Mouse (Mus musculus): ENCODE data around the gene F3. TPM values are rescaled to one million over a fixed set of nuclear protein-coding genes. Genes with fewer than 3 reads are reported as not detected.

F3 gene
- total RNA-seq, 1 experiment, result 57.8 TPM

GRCm38 (mm10) chr3:121713816-121714215 is 9.5 kb upstream of the F3 start:
- Histone ChIP-seq H3K4me3 (ENCODE audit: insufficient read depth in 1 of 2, low read depth in 1 of 2, low read length in 2 of 2, poor library complexity in 1 of 2, severe bottlenecking in 1 of 2) (no peak overlapping the region), H3K9me3 (ENCODE audit: control insufficient read depth, insufficient read depth, low read depth, low read length) (no peaks in the 10 kb centered on the region), H3K4me1 (ENCODE audit: control insufficient read depth in 2 of 2, insufficient read depth in 2 of 2, low read length in 2 of 2, poor library complexity in 1 of 2) (no peaks in the 10 kb centered on the region), H3K36me3 (ENCODE audit: control insufficient read depth, insufficient read depth, low read length, poor library complexity, severe bottlenecking) (no peaks in the 10 kb centered on the region), H3K9ac (ENCODE audit: insufficient read depth, low read depth, low read length, poor library complexity, severe bottlenecking) (no peak overlapping the region), H3K27ac (ENCODE audit: insufficient read depth, low read depth, low read length, poor library complexity, severe bottlenecking) (no peak overlapping the region)
- in situ Hi-C loops (cut with MboI; ENCODE audit: low sequenced_read_pairs in 2 of 2, unreplicated experiment in 2 of 2), result no loop called here
- TF ChIP-seq HCFC1 (IDR thresholded peaks at IDR 0.05; ENCODE audit: borderline replicate concordance, insufficient read depth, low read length) (no peak), CHD2 (IDR thresholded peaks at IDR 0.05; ENCODE audit: low read depth, low read length) (no peak), MAFK (IDR thresholded peaks at IDR 0.05; ENCODE audit: insufficient read depth, low read depth, low read length) (no peak), ZC3H11A (IDR thresholded peaks at IDR 0.05; ENCODE audit: borderline replicate concordance, low read depth, low read length) (no peak), ZNF384 (IDR thresholded peaks at IDR 0.05; ENCODE audit: low read depth, low read length) (no peak)
- DNase-seq (ENCODE audit: low read depth, low spot score), result no peak

- TF ChIP-seq ZNF384 (IDR thresholded peaks at IDR 0.05; ENCODE audit: low read depth, low read length) (no peak), HCFC1 (IDR thresholded peaks at IDR 0.05; ENCODE audit: borderline replicate concordance, insufficient read depth, low read length) (no peak), CHD2 (IDR thresholded peaks at IDR 0.05; ENCODE audit: low read depth, low read length) (no peak), MAFK (IDR thresholded peaks at IDR 0.05; ENCODE audit: insufficient read depth, low read depth, low read length) (no peak), ZC3H11A (IDR thresholded peaks at IDR 0.05; ENCODE audit: borderline replicate concordance, low read depth, low read length) (no peak)
- no peak for DNase-seq (ENCODE audit: low read depth, low spot score)
- Histone ChIP-seq H3K9me3 (ENCODE audit: control insufficient read depth, insufficient read depth, low read depth, low read length) (no peaks in the 10 kb centered on the region), H3K9ac (ENCODE audit: insufficient read depth, low read depth, low read length, poor library complexity, severe bottlenecking) (no peak overlapping the region), H3K36me3 (ENCODE audit: control insufficient read depth, insufficient read depth, low read length, poor library complexity, severe bottlenecking) (no peaks in the 10 kb centered on the region), H3K4me3 (ENCODE audit: insufficient read depth in 1 of 2, low read depth in 1 of 2, low read length in 2 of 2, poor library complexity in 1 of 2, severe bottlenecking in 1 of 2) (no peak overlapping the region), H3K4me1 (ENCODE audit: control insufficient read depth in 2 of 2, insufficient read depth in 2 of 2, low read length in 2 of 2, poor library complexity in 1 of 2) (no peaks in the 10 kb centered on the region), H3K27ac (ENCODE audit: insufficient read depth, low read depth, low read length, poor library complexity, severe bottlenecking) (no peak overlapping the region)
- in situ Hi-C loops (cut with MboI; ENCODE audit: low sequenced_read_pairs in 2 of 2, unreplicated experiment in 2 of 2), result no loop called here
Observed at GRCm38 (mm10) chr3:121714461-121714860, 8.9 kb upstream of the F3 start.

DNA sequence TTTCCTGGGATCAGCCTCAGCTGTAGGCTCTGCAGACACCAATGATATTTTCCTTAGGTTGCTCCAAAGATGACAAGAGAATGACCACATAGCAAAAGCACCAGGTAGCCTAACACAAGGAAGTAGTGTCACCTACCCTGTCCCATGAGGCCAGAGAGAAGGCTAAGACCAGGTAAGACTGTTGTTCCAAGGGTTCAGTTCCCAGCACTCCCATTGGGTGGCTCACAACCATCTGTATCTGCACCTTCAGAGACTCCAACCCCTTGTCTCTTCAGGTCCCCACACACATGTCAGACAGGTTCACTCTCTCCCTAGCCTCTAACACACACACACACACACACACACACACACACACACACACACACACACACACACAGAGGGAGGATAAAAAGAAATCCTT is 8.0 kb upstream of the F3 start:
- Histone ChIP-seq H3K9me3 (ENCODE audit: control insufficient read depth, insufficient read depth, low read depth, low read length) (no peaks in the 10 kb centered on the region), H3K4me3 (ENCODE audit: insufficient read depth in 1 of 2, low read depth in 1 of 2, low read length in 2 of 2, poor library complexity in 1 of 2, severe bottlenecking in 1 of 2) (no peak overlapping the region), H3K36me3 (ENCODE audit: control insufficient read depth, insufficient read depth, low read length, poor library complexity, severe bottlenecking) (no peaks in the 10 kb centered on the region), H3K9ac (ENCODE audit: insufficient read depth, low read depth, low read length, poor library complexity, severe bottlenecking) (no peak overlapping the region), H3K27ac (ENCODE audit: insufficient read depth, low read depth, low read length, poor library complexity, severe bottlenecking) (no peak overlapping the region), H3K4me1 (ENCODE audit: control insufficient read depth in 2 of 2, insufficient read depth in 2 of 2, low read length in 2 of 2, poor library complexity in 1 of 2) (no peaks in the 10 kb centered on the region)
- in situ Hi-C loops (cut with MboI; ENCODE audit: low sequenced_read_pairs in 2 of 2, unreplicated experiment in 2 of 2), result no loop called here
- TF ChIP-seq HCFC1 (IDR thresholded peaks at IDR 0.05; ENCODE audit: borderline replicate concordance, insufficient read depth, low read length) (no peak), MAFK (IDR thresholded peaks at IDR 0.05; ENCODE audit: insufficient read depth, low read depth, low read length) (no peak), ZNF384 (IDR thresholded peaks at IDR 0.05; ENCODE audit: low read depth, low read length) (no peak), CHD2 (IDR thresholded peaks at IDR 0.05; ENCODE audit: low read depth, low read length) (no peak), ZC3H11A (IDR thresholded peaks at IDR 0.05; ENCODE audit: borderline replicate concordance, low read depth, low read length) (no peak)
- DNase-seq (ENCODE audit: low read depth, low spot score), result no peak

DNA sequence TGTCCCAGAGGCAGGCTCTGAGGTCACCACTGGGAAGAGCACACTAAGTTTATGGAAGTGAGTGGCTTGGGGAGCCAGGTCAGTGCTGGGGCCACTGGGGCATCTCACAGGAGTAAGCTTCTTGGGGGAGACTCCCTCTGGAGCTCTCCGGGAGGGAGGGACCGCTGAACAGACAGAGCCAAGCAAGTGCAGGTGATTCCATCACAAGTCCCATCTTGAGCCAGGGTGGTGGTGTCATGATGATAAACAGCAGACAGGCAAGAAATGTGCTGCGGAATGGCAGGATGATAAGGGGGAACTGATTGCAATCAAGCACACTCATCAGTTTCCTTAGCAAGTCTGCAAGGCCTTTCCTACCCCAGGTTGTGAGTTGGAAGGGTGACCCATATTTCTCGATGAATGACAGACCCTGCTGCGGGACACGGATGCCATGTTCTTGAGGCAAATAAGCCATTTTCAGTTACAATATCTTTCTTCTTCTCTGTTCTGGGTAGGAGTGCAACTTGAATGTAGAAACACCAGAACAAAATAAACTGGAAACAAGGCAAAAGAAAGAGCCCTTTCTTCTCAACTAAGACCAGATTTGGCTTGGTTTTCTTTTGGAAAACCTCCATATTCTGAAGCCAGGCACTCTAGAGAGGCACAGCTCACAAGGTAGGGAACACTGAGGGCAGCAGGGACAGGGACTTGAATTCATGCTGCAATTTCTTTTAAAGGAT is 7.4 kb upstream of the F3 start:
- in situ Hi-C loops (cut with MboI; ENCODE audit: low sequenced_read_pairs in 2 of 2, unreplicated experiment in 2 of 2), result no loop called here
- DNase-seq (ENCODE audit: low read depth, low spot score), result no peak
- Histone ChIP-seq H3K27ac (ENCODE audit: insufficient read depth, low read depth, low read length, poor library complexity, severe bottlenecking) (no peak overlapping the region), H3K9me3 (ENCODE audit: control insufficient read depth, insufficient read depth, low read depth, low read length) (no peaks in the 10 kb centered on the region), H3K4me1 (ENCODE audit: control insufficient read depth in 2 of 2, insufficient read depth in 2 of 2, low read length in 2 of 2, poor library complexity in 1 of 2) (no peaks in the 10 kb centered on the region), H3K9ac (ENCODE audit: insufficient read depth, low read depth, low read length, poor library complexity, severe bottlenecking) (no peak overlapping the region), H3K36me3 (ENCODE audit: control insufficient read depth, insufficient read depth, low read length, poor library complexity, severe bottlenecking) (no peaks in the 10 kb centered on the region), H3K4me3 (ENCODE audit: insufficient read depth in 1 of 2, low read depth in 1 of 2, low read length in 2 of 2, poor library complexity in 1 of 2, severe bottlenecking in 1 of 2) (no peak overlapping the region)
- no peak for TF ChIP-seq MAFK (IDR thresholded peaks at IDR 0.05; ENCODE audit: insufficient read depth, low read depth, low read length)
- TF ChIP-seq HCFC1 (IDR thresholded peaks at IDR 0.05; ENCODE audit: borderline replicate concordance, insufficient read depth, low read length), result no peak
- TF ChIP-seq ZC3H11A (IDR thresholded peaks at IDR 0.05; ENCODE audit: borderline replicate concordance, low read depth, low read length), result no peak
- no peak for TF ChIP-seq ZNF384 (IDR thresholded peaks at IDR 0.05; ENCODE audit: low read depth, low read length)
- TF ChIP-seq CHD2 (IDR thresholded peaks at IDR 0.05; ENCODE audit: low read depth, low read length), result no peak
